Mouse (Mus musculus) small intestine, adult 2 months (tissue): ENCODE results near the gene Galnt14.

Experiments used
- CTCF ChIP-seq: fragments of 200-500 bp; IDR thresholded peaks from 2 replicates; pipeline ENCODE4 v1.5.1; 2012; ENCODE audit warnings: low read depth, mild to moderate bottlenecking, control low read depth, inconsistent platforms, low read length, moderate library complexity, mixed read lengths; ENCODE audit not compliant: insufficient replicate concordance, insufficient read length; ENCODE audit errors: extremely low read depth
- POLR2A ChIP-seq: fragments of 200-500 bp; IDR thresholded peaks from 2 replicates; pipeline ENCODE4 v1.6.1; 2012; ENCODE audit warnings: low read depth, mild to moderate bottlenecking, control low read depth, inconsistent platforms, low read length, moderate library complexity

GRCm38 (mm10) chr17:73540409-73541232 lies 169.6 kb downstream of the Galnt14 start:
- TF ChIP-seq POLR2A (no peak), CTCF (no peak)
